Mouse (Mus musculus) limb, embryonic 14.5 days (tissue): ENCODE results near the gene Fam160a2. TPM values are rescaled to one million over a fixed set of nuclear protein-coding genes. Genes with fewer than 3 reads are reported as not detected.
"Not testable (repeated sequence)": the region's sequence is repeated elsewhere in the genome, so short reads cannot be mapped to it uniquely, and the experiment has no call there.

Experiments
- ATAC-seq: fragments of 200-750 bp; cut with Nextera tagmentation; 2 replicates; pipeline ENCODE4 v1.8.0; 2017; ENCODE audit warnings: low read depth, moderate number of reproducible peaks, moderate TSS enrichment; ENCODE audit not compliant: low FRiP score
- DNase-seq: peaks from one replicate; pipeline ENCODE4 v3.0.0-alpha.2; 2015; ENCODE audit warnings: low spot score
- H3K27ac ChIP-seq: fragments of 300-500 bp; sonication (generic); replicated peaks from 2 replicates; pipeline ENCODE4 v1.5.1; 2014; ENCODE audit warnings: low read depth, mild to moderate bottlenecking, low read length, moderate library complexity, mixed read lengths
- H3K27me3 ChIP-seq: fragments of 300-500 bp; sonication (generic); 2 replicates; pipeline ENCODE4 v1.6.1; 2014; ENCODE audit warnings: low read length, mixed read lengths; ENCODE audit not compliant: control insufficient read depth, insufficient read depth
- H3K36me3 ChIP-seq: fragments of 300-500 bp; sonication (generic); 2 replicates; pipeline ENCODE4 v1.6.1; 2014; ENCODE audit warnings: mild to moderate bottlenecking, low read length, moderate library complexity, mixed read lengths; ENCODE audit not compliant: control insufficient read depth, insufficient read depth
- H3K4me1 ChIP-seq: fragments of 300-500 bp; sonication (generic); 2 replicates; pipeline ENCODE4 v1.6.1; 2014; ENCODE audit warnings: antibody characterized with exemption, low read length, mixed read lengths; ENCODE audit not compliant: control insufficient read depth, insufficient read depth
- H3K4me2 ChIP-seq: fragments of 300-500 bp; sonication (generic); replicated peaks from 2 replicates; pipeline ENCODE4 v1.6.1; 2014; ENCODE audit warnings: low read depth, mild to moderate bottlenecking, low read length, moderate library complexity; ENCODE audit not compliant: severe bottlenecking
- H3K4me3 ChIP-seq: fragments of 300-500 bp; sonication (generic); replicated peaks from 2 replicates; pipeline ENCODE4 v1.5.1; 2014; ENCODE audit warnings: low read length
- H3K9ac ChIP-seq: fragments of 300-500 bp; sonication (generic); 2 replicates; pipeline ENCODE4 v1.6.1; 2014; ENCODE audit warnings: mild to moderate bottlenecking, low read depth, low read length, moderate library complexity; ENCODE audit not compliant: severe bottlenecking
- H3K9me3 ChIP-seq: fragments of 300-500 bp; sonication (generic); 2 replicates; pipeline ENCODE4 v1.6.1; 2016; ENCODE audit warnings: low read length; ENCODE audit not compliant: control insufficient read depth
- POLR2A ChIP-seq: fragments of 200-500 bp; IDR thresholded peaks from 2 replicates; pipeline ENCODE4 v1.8.0; 2012; ENCODE audit warnings: inconsistent platforms, mild to moderate bottlenecking, moderate library complexity, borderline replicate concordance; ENCODE audit not compliant: insufficient read depth, insufficient read length; ENCODE audit errors: extremely low read depth
- WGBS: fragments of 180-500 bp; shearing (Covaris S2); extraction: QIAGEN DNeasy Blood & Tissue Kit; methylation state at CpG from one replicate; pipeline ENCODE4 v1.1.7; 2014; 5-methylcytosine and 5-hydroxymethylcytosine counted together
- polyA plus RNA-seq, 2 experiments: library from polyadenylated mRNA; depleted of rRNA in 1 of 2; stranded (reverse) in 1 of 2; unstranded in 1 of 2; fragments of >200 nt; fragmentation: Nextera tagmentation in 1 of 2; extraction: Ambion mirVana in 1 of 2; gene quantifications; 2 replicates each; pipeline versions ENCODE4 v1.2.1 to v1.2.3; 2012 to 2014

Fam160a2 gene
- polyA plus RNA-seq, 2 experiments, result 39.3 to 45.7 TPM

DNA sequence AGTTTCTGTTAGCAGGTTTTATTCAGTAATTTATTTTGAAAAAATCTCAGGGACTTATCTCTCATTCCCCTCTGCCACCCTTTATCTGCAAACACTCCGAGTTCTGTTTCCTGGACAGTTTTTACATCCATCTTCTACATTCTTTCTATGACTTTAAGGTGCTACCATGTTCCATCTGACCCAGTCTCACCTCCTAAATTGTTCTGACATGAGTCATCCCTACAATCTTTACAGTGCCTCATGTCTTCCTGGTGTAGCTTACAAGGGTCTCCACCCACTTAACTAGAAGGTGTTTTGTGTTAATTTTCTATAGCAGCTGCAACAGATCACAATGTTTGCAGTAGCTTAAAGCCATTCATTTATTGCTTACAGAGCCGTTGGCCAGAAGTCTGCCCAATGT lies 21.0 kb upstream of the Fam160a2 start:
- no peak for ATAC-seq
- no peak overlapping the region for H3K9ac ChIP-seq
- no peaks in the 10 kb centered on the region for H3K9me3 ChIP-seq
- H3K4me1 ChIP-seq, result no peaks in the 10 kb centered on the region
- H3K27me3 ChIP-seq, result peaks cover 18% of the 10 kb centered on the region; the same call in 1 of the 2 replicates
- no peaks in the 10 kb centered on the region for H3K36me3 ChIP-seq
- H3K4me3 ChIP-seq, result no peak overlapping the region
- DNase-seq, result no peak
- TF ChIP-seq POLR2A, result no peak
- WGBS, result 34% methylated on average over 2 of the region's 2 CpGs
- no peak overlapping the region for H3K27ac ChIP-seq
- H3K4me2 ChIP-seq, result no peak overlapping the region

DNA sequence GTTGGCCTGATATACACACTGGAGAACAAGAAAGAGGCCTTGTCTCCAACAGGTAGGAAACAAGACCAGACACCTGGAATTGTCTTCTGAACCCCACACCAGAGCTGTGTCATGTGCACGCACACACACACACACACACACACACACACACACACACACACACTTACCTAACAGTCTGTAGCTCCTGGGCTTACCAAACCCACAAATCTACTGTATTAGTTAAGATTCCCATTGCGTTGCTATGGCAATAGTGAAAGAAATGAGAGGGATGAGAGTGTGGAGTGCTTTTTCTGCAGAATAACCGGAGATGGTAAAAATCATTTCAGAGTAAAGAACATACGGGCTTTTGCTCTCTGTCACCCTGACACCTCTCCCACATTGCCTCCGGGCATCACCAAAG lies 18.3 kb upstream of the Fam160a2 start:
- no peak overlapping the region for H3K27ac ChIP-seq
- no peaks in the 10 kb centered on the region for H3K4me1 ChIP-seq
- WGBS, result 80% methylated on average over 5 of the region's 5 CpGs
- no peak overlapping the region for H3K9ac ChIP-seq
- H3K4me3 ChIP-seq, result no peak overlapping the region
- H3K36me3 ChIP-seq, result no peaks in the 10 kb centered on the region
- no peak overlapping the region for H3K4me2 ChIP-seq
- ATAC-seq (no peak), DNase-seq (no peak)
- TF ChIP-seq POLR2A, result no peak
- H3K9me3 ChIP-seq, result no peaks in the 10 kb centered on the region
- H3K27me3 ChIP-seq, result no peaks in the 10 kb centered on the region

DNA sequence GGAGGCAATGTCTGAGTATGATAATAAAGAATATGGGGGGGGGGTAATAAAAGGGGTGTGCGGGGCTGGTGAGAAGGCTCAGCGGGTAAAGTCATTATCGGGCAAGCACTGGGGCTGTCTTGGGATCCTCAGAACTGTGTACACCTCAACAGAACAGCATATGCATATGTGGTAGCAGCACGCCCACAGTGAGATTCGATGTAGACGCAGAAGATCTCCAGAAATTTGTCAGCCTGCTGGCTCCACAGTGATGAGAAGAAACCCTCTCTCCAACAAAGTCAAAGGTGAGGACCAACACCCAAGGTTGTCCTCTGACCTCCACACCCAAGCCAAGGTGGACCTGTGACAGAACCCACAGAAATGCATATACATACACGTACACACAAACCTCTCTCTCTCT lies 16.7 kb upstream of the Fam160a2 start:
- no peak overlapping the region for H3K4me3 ChIP-seq
- no peak overlapping the region for H3K4me2 ChIP-seq
- H3K27me3 ChIP-seq, result no peaks in the 10 kb centered on the region
- 89% methylated on average over 7 of the region's 7 CpGs for WGBS
- no peaks in the 10 kb centered on the region for H3K9me3 ChIP-seq
- no peak for DNase-seq
- H3K9ac ChIP-seq, result no peak overlapping the region
- H3K4me1 ChIP-seq, result no peaks in the 10 kb centered on the region
- no peak for TF ChIP-seq POLR2A
- H3K27ac ChIP-seq, result no peak overlapping the region
- H3K36me3 ChIP-seq, result no peaks in the 10 kb centered on the region
- ATAC-seq, result no peak

DNA sequence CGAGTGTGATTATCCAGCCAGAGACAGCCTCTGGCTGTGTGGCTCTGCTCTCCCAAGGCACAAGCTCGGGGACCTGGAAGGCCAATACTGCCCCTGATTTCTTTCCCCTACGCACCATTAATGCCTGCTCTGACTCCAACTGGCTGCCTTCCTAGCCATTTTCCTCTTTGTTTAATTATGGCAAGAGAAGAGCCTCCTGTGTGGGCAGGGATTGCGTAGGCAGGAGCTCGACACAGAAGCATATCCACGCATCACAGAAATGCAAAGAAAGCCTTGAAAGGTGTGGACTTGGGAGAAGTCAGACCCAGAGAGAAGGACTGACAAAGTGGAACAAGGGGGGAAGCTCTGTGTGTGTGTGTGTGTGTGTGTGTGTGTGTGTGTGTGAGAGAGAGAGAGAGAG lies 14.5 kb upstream of the Fam160a2 start:
- no peak for TF ChIP-seq POLR2A
- ATAC-seq, result no peak

DNA sequence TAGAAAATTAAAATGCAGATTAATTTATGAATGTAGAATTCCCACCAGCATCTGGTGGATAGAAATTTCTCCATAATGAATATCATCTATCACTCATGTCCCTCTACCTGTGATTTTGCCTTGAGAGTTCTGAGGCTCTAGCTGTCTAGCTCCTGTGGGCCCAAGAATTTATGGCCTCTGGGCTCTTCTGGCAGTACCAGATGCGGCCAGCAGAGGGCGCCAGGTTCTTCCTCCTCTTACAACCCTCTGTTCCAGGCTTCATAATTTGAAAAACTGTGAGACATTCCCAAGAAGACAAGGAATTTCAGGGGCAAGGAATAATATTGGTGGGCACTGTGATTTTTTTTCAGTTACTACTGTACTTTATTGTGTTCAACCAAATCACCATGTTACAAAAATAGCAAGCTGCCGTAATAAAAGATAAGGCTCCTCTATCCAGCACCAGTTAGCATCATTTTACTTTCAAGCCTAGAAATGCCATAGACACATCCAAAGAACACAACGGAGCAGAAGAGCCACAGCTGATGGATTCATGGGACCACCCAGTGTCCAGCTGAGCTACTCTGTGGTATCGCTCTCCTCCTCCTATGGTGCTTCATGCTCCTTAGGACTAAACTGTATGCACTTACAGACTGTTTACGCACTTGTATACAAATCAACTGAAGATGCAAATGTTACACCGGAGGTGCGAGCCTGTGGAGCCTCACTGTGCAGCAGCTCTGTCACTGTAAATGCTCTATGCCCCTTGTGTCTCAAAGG lies 12.2 kb upstream of the Fam160a2 start:
- not testable (repeated sequence) for H3K36me3 ChIP-seq, H3K9ac ChIP-seq, H3K27ac ChIP-seq, H3K4me3 ChIP-seq, H3K4me2 ChIP-seq, H3K9me3 ChIP-seq, ATAC-seq, H3K4me1 ChIP-seq, H3K27me3 ChIP-seq
- WGBS, result 55% methylated on average over 8 of the region's 8 CpGs
- DNase-seq, result peak; percentile 73

More for the DNA sequence above, 14.5 kb upstream of the Fam160a2 start:
- H3K9ac ChIP-seq, result no peak overlapping the region
- no peak for DNase-seq
- no peaks in the 10 kb centered on the region for H3K9me3 ChIP-seq
- no peak overlapping the region for H3K4me2 ChIP-seq
- WGBS, result 59% methylated on average over 6 of the region's 6 CpGs
- H3K27me3 ChIP-seq, result no peaks in the 10 kb centered on the region
- no peak overlapping the region for H3K27ac ChIP-seq
- no peak overlapping the region for H3K4me3 ChIP-seq
- H3K36me3 ChIP-seq, result no peaks in the 10 kb centered on the region
- no peaks in the 10 kb centered on the region for H3K4me1 ChIP-seq
